Mouse (Mus musculus) heart, embryonic 12.5 days (tissue): Measurements from ENCODE around the gene Ssxb8. TPM values are rescaled to one million over a fixed set of nuclear protein-coding genes. Genes with fewer than 3 reads are reported as not detected.
"Not testable (repeated sequence)": the region's sequence is repeated elsewhere in the genome, so short reads cannot be mapped to it uniquely, and the experiment has no call there.

ENCODE experiments used
- ATAC-seq: fragments of 200-750 bp; cut with Nextera tagmentation; 2 replicates; pipeline ENCODE4 v1.8.0; 2017; ENCODE audit warnings: moderate TSS enrichment, moderate library complexity; ENCODE audit not compliant: insufficient number of reproducible peaks, low FRiP score
- H3K27ac ChIP-seq: fragments of 300-500 bp; sonication (generic); 2 replicates; pipeline ENCODE4 v1.5.1; 2016; ENCODE audit warnings: mild to moderate bottlenecking, moderate library complexity; ENCODE audit not compliant: poor library complexity, severe bottlenecking
- H3K27me3 ChIP-seq: fragments of 300-500 bp; sonication (generic); replicated peaks from 2 replicates; pipeline ENCODE4 v1.6.1; 2016; ENCODE audit warnings: mild to moderate bottlenecking, moderate library complexity
- H3K36me3 ChIP-seq: fragments of 300-500 bp; sonication (generic); 2 replicates; pipeline ENCODE4 v1.6.1; 2016; ENCODE audit warnings: mild to moderate bottlenecking, moderate library complexity
- H3K4me1 ChIP-seq: fragments of 300-500 bp; sonication (generic); replicated peaks from 2 replicates; pipeline ENCODE4 v1.6.1; 2016; ENCODE audit warnings: mild to moderate bottlenecking
- H3K4me2 ChIP-seq: fragments of 300-500 bp; sonication (generic); 2 replicates; pipeline ENCODE4 v1.6.1; 2016; ENCODE audit warnings: mild to moderate bottlenecking, moderate library complexity
- H3K4me3 ChIP-seq: fragments of 300-500 bp; sonication (generic); 2 replicates; pipeline ENCODE4 v1.5.1; 2016; ENCODE audit warnings: mild to moderate bottlenecking
- H3K9ac ChIP-seq: fragments of 300-500 bp; sonication (generic); 2 replicates; pipeline ENCODE4 v1.6.1; 2016; ENCODE audit warnings: mild to moderate bottlenecking, moderate library complexity
- H3K9me3 ChIP-seq: fragments of 300-500 bp; sonication (generic); replicated peaks from 2 replicates; pipeline ENCODE4 v1.6.1; 2016; ENCODE audit warnings: mild to moderate bottlenecking, moderate library complexity
- WGBS: fragments of 180-500 bp; shearing (Covaris S2); methylation state at CpG from one replicate; pipeline ENCODE4 v1.1.7; 2016; 5-methylcytosine and 5-hydroxymethylcytosine counted together
- polyA plus RNA-seq: library from polyadenylated mRNA; unstranded; fragments of >200 nt; fragmentation: Nextera tagmentation; extraction: Ambion mirVana; gene quantifications from 2 replicates; pipeline ENCODE4 v1.2.1, GENCODE M21; 2016

The Ssxb8 gene
- polyA plus RNA-seq = not detected in 2 replicates

DNA sequence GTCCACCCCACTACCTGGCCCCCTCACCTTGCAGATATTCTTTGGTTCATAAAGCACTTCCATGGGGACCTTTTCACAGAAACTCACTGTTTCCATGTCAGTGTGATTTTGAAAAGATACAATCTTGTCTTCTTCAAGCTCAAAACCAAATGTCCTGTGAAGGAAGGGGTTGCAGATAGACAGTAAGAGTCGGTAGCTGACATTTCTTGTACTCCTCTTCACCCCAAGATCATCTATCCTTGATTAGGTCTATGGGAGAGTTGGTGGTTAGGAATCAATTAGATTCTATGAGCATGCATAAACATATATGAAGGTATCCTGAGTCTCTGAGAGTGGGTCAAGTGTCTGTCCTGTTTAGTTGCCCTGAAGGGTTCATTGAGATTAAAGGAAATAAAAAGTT, at the start of gene Ssxb8:
TSS of gene Ssxb8 (minus strand) at position 101 of the 400 bp plus-strand sequence.
- WGBS = 44% methylated on average over 1 of the region's 1 CpGs
- not testable (repeated sequence) for H3K9ac ChIP-seq, ATAC-seq, H3K4me2 ChIP-seq, H3K27ac ChIP-seq, H3K27me3 ChIP-seq, H3K36me3 ChIP-seq, H3K4me1 ChIP-seq, H3K4me3 ChIP-seq
- H3K9me3 ChIP-seq = peaks cover 10% of the 10 kb centered on the region

DNA sequence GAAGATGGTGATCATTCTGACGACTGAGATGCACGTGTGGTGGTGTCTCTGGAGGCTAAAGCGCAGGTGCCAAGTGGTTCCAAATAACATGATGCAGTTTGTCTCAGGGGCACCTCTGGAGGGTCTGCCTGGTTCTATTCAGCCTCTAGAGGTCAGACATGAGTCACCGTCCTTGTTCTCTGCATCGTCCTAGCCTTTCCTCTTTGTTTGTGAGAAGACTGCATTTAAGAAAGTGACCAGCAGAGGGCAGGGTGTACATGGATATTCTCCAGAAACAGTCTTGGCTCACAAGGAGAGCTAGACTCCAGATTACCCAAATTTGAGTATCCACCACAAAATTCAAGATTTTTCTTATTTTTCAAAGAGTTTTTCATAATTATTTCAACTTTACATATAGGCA, 42.3 kb upstream of the Ssxb8 start:
- Histone ChIP-seq H3K4me1 (no peaks in the 10 kb centered on the region), H3K36me3 (no peaks in the 10 kb centered on the region), H3K9ac (no peak overlapping the region), H3K27ac (no peak overlapping the region), H3K4me2 (no peak overlapping the region), H3K27me3 (no peaks in the 10 kb centered on the region), H3K9me3 (peaks cover 11% of the 10 kb centered on the region; the same call in 1 of the 2 replicates), H3K4me3 (no peak overlapping the region)
- no peak for ATAC-seq
- WGBS = 43% methylated on average over 5 of the region's 5 CpGs

DNA sequence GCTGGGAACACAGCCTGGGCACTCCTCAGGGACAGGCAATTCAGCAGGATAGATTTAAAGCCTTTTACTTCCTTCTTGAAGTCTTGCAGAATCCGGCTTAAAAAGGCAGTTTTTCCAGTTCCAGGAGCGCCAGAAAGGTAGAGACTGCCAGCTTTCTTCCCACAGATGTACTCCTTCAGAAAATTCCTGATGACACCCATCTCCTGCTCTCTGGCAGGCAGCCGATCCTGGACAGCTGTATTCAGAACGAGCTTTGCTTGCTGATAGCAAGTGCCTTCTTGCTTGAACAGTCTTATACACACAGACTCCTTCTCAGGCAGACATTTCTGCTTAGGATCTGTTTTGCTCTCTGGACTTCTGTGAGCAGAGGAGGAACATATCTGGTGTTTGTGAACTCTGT, 27.6 kb downstream of the Ssxb8 start:
- Histone ChIP-seq H3K36me3 (no peaks in the 10 kb centered on the region), H3K9ac (no peak overlapping the region), H3K4me2 (no peak overlapping the region), H3K27me3 (no peaks in the 10 kb centered on the region), H3K27ac (no peak overlapping the region), H3K4me1 (no peaks in the 10 kb centered on the region), H3K9me3 (peaks cover 20% of the 10 kb centered on the region), H3K4me3 (no peak overlapping the region)
- ATAC-seq = no peak
- WGBS = 72% methylated on average over 4 of the region's 4 CpGs

Other genes with a start within 250 kb of the Ssxb8 start
- gene Ssxb2, start 229.1 kb downstream of the Ssxb8 start, polyA plus RNA-seq = not detected in 2 replicates
- not detected in 2 replicates for gene Gm14459, start 165.9 kb downstream of the Ssxb8 start, polyA plus RNA-seq
- gene Ssxb6, start 142.6 kb downstream of the Ssxb8 start, polyA plus RNA-seq = not detected in 2 replicates
- gene Ssxb3, start 99.0 kb downstream of the Ssxb8 start, polyA plus RNA-seq = not detected in 2 replicates
- gene Ssx9, start 57.6 kb upstream of the Ssxb8 start, polyA plus RNA-seq = not detected in 2 replicates
- not detected in 2 replicates for gene Ssxb5, start 112.8 kb upstream of the Ssxb8 start, polyA plus RNA-seq
- gene Gm6592, start 153.2 kb upstream of the Ssxb8 start, polyA plus RNA-seq = not detected in 2 replicates
- not detected in 2 replicates for gene Gm5751, start 183.4 kb upstream of the Ssxb8 start, polyA plus RNA-seq
- 3.1 TPM in 2 replicates for gene B630019K06Rik, start 201.5 kb upstream of the Ssxb8 start, polyA plus RNA-seq